Mouse (Mus musculus) megakaryocyte-erythroid progenitor cell, adult 5-6 weeks (primary cell): ENCODE data around the gene Gm15056. TPM values are rescaled to one million over a fixed set of nuclear protein-coding genes. Genes with fewer than 3 reads are reported as not detected.

Experiments used
- ATAC-seq: replicated peaks from 2 replicates; pipeline ENCODE4 v1.8.0; 2016; ENCODE audit warnings: mild to moderate bottlenecking, inconsistent platforms; ENCODE audit not compliant: severe bottlenecking, poor library complexity, low FRiP score, low TSS enrichment
- total RNA-seq, 2 experiments: library from RNA; stranded (forward) in 1 of 2; stranded (reverse) in 1 of 2; fragments of 200-1000, 215-1000 nt in 1 of 2; fragments of >200 nt in 1 of 2; fragmentation: Nextera tagmentation in 1 of 2; gene quantifications; 2 replicates each; pipeline ENCODE4 v1.2.3; 2014 to 2017

Gene Gm15056
- total RNA-seq (2014; fragmentation: Nextera tagmentation): not detected in 2 replicates
- total RNA-seq (2017): not detected in 2 replicates

DNA sequence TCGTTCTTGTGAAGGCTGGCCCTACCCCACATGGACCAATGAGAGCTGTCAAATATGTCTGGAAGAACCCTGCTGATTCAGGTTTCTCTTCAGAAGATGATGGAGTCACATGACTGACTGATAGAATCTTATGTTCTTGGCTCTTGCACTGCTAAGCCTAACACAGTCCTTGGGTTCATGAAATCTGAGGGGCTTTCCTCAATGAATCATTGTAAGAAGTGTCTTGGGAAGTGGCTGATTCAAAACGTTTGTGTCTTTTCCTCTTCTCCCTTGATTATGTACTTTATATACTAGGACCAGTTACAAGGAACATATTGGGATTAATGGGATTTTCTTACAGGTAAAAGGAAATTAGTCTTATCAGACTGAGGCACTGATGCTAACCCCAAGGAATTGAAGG, at the start of gene Gm15056:
TSS of gene Gm15056 (minus strand) at position 101 of the 400 bp plus-strand sequence.
- no peak for ATAC-seq

DNA sequence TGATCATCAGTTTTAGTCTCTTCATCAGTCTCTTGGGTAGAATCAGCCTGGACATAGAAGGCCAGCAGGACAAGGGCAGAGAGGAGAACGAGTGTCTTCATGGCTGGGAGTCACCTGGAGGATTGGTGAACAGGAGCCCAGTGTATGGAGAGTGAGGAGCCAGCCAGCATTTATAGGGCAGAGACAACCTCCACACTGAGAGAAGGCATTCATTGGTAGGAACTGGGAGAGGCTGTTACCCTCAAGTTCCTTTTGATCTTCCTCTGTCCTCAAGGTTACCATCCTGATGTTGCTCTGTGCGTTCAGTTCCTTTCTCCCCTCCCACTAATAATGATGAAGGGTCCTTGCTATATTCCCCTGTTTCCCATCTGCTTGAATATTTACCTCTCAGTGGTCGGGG, 42.2 kb upstream of the Gm15056 start, which contains the start of gene AY761185:
TSS of gene AY761185 (minus strand) at position 101 of the 400 bp plus-strand sequence.
- no peak for ATAC-seq

DNA sequence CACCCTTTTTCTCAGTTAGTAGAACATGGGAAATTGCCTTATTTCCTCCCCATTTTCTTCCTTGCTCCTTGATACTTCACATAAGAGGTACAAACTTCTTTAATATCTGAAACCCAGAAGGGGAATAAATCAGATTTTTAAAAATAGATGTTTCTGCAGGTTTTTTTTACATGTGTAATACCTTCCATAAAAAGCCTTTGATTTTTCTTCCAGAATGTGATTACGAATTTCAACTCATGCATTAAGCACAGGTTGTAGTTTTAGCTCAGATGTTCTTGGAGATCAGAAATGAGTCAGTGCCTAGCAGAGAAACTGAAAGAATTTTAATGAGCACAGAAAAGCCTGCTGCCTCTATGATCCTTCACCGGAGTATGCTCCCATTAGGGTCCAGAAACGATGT, 19.5 kb upstream of the Gm15056 start, which contains the start of gene Gm6040:
TSS of gene Gm6040 (minus strand) at position 101 of the 400 bp plus-strand sequence.
- ATAC-seq: no peak

DNA sequence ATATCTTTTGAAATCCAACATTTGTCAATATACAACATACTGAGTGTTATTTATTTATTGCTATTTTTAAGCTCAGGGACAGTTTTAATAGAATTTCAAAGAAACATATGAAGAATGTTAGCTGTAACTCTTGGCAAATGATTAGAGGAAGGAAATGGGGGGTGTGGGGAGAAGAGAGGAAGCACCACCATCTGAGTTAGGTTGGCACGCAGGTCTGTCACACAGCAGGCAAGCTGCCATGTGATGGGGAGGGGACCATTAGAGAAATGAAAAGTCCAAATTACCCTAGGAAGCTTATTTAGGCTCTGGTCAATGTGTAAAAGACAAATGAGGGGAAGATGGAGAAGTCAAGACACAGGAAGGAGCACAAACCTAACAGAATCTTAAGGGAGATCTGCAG, 9.9 kb upstream of the Gm15056 start:
- no peak for ATAC-seq

DNA sequence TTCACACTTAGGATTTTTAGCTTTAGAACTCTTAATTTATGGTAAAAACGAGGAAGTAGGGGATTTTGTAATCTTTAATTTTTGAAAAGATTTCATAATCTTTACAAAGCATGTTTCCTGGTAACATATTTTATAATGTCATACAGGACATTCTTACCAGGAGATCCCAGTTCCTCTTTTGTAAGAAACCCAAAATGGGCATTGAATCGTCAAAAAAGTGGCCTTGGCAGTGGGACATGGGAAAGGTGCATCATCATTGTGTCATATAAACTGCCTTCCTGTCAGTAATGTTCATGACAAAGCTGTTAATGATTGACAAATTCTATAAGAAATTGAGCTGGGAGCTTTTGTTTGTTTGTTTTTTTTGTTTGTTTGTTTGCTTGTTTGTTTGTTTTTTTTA, 5.8 kb upstream of the Gm15056 start:
- ATAC-seq: no peak

DNA sequence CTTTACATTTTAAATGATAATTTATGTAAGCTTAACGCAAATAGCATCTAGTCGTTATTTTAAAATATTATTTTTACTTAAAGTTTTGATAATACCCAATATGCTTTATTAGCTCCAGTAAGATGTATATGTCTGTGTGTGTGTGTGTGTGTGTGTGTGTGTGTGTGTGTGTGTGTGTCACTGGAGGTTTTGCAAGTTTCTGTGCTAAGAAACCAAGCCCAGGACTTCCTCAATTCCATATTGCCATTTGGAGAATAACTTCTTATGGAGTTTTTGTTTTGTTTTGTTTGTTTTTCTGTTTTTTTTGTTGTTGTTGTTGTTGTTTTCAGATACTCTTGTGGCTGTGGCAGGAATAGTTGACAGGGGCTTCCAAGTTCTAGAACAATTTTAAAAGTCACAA, 4.7 kb upstream of the Gm15056 start:
- ATAC-seq: no peak

DNA sequence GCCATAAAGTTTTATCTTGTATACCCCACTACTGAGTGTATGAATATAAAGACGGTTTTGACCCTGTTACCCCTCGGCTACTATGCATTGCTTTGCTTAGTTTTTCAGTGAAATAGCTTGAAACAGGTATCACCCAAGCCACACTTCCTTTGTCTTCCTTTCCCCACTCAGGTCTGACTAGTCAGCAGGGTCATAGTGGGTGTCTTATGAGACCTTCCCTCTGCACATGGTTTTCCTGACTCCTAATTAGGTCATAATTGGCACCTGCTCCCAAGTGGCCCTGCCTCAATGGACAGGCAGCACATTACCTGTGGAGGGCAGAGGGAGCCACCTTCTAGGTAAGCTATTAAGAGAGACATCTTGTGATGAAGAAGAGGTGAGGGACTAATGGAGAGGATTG, 10.1 kb downstream of the Gm15056 start, which contains the start of gene Defb33:
TSS of gene Defb33 (plus strand) at position 301 of the 400 bp plus-strand sequence.
- ATAC-seq: no peak

DNA sequence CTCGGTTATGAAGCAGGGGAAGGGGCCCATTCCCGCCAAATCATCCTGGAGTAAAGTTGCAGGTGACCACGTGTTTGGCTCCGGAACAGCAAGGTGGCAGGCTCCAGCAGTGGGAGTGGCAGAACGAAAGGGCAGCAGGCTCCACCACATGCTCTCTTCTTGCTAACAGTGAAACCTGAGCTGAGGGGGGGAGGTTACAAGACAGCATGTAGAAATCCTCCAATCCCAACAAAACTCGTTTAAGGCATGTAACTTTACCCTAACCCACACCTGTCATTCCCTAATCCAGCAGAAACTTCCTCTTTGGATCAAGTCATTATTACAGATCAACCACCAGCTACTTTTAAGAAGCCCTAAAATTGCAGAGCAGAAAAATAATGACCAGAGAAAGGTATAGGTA, 27.8 kb downstream of the Gm15056 start:
- no peak for ATAC-seq

Other genes with a start within 250 kb of the Gm15056 start
- not detected in 2 replicates for gene Defb33, start 10.0 kb downstream of the Gm15056 start, total RNA-seq (2014; fragmentation: Nextera tagmentation)
- not detected in 2 replicates for gene Defb33, start 10.0 kb downstream of the Gm15056 start, total RNA-seq (2017)
- gene Gm6040, start 19.4 kb upstream of the Gm15056 start, total RNA-seq (2014; fragmentation: Nextera tagmentation): not detected in 2 replicates
- not detected in 2 replicates for gene Gm6040, start 19.4 kb upstream of the Gm15056 start, total RNA-seq (2017)
- not detected in 2 replicates for gene AY761185, start 42.1 kb upstream of the Gm15056 start, total RNA-seq (2014; fragmentation: Nextera tagmentation)
- gene AY761185, start 42.1 kb upstream of the Gm15056 start, total RNA-seq (2017): not detected in 2 replicates
- not detected in 2 replicates for gene Defa21, start 122.9 kb upstream of the Gm15056 start, total RNA-seq (2014; fragmentation: Nextera tagmentation)
- gene Defa21, start 122.9 kb upstream of the Gm15056 start, total RNA-seq (2017): not detected in 2 replicates
- not detected in 2 replicates for gene Defa23, start 152.4 kb upstream of the Gm15056 start, total RNA-seq (2014; fragmentation: Nextera tagmentation)
- gene Defa23, start 152.4 kb upstream of the Gm15056 start, total RNA-seq (2017): not detected in 2 replicates
- not detected in 2 replicates for gene Defa35, start 162.4 kb upstream of the Gm15056 start, total RNA-seq (2014; fragmentation: Nextera tagmentation)
- not detected in 2 replicates for gene Defa35, start 162.4 kb upstream of the Gm15056 start, total RNA-seq (2017)
- gene Defa25, start 181.8 kb upstream of the Gm15056 start, total RNA-seq (2014; fragmentation: Nextera tagmentation): not detected in 2 replicates
- not detected in 2 replicates for gene Defa25, start 181.8 kb upstream of the Gm15056 start, total RNA-seq (2017)
- gene Gm14851, start 193.4 kb upstream of the Gm15056 start, total RNA-seq (2014; fragmentation: Nextera tagmentation): not detected in 2 replicates
- gene Gm14851, start 193.4 kb upstream of the Gm15056 start, total RNA-seq (2017): not detected in 2 replicates
- not detected in 2 replicates for gene Defa30, start 232.0 kb upstream of the Gm15056 start, total RNA-seq (2014; fragmentation: Nextera tagmentation)
- not detected in 2 replicates for gene Defa30, start 232.0 kb upstream of the Gm15056 start, total RNA-seq (2017)